Mouse (Mus musculus) embryo, embryonic 11 days (tissue): ENCODE measurements around the gene Gm2956.
"Not testable (repeated sequence)": the region's sequence is repeated elsewhere in the genome, so short reads cannot be mapped to it uniquely, and the experiment has no call there.

Experiments
- DNase-seq: peaks from one replicate; pipeline ENCODE4 v3.0.0-alpha.2; 2015

Gm2956 gene

DNA sequence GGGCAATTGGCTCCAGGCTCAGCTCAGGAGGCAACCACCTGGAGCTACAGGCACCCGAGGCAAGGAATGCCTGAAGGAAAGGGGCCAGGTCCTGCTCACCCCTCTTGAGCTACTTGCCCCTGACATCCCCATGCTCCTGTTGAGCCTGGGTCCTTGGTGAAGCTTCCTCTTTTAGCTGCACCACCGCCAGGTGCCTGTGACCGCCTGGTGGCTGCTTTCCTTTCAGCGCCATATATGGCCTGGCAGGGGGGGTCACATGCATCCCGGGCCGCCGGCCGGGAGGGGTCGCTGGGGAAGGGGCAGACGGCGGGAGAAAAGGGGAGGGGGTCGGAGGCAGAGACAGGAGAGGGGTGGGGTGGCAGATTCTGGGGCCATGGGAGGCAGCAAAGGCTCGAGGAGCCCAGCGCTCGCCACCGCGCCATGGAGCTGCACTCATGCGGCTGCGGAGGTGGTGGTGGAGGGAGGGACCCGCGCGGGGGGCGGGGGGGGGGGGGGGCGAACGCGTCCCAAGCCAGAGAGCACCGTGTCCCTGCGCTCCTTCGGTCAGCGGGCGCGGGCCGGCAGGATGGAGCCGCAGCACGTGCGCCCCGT is at the start of gene Gm2956:
Gene Gm2956 (plus strand): TSS at position 541 of the 591 bp plus-strand sequence.
- DNase-seq, result not testable (repeated sequence)

DNA sequence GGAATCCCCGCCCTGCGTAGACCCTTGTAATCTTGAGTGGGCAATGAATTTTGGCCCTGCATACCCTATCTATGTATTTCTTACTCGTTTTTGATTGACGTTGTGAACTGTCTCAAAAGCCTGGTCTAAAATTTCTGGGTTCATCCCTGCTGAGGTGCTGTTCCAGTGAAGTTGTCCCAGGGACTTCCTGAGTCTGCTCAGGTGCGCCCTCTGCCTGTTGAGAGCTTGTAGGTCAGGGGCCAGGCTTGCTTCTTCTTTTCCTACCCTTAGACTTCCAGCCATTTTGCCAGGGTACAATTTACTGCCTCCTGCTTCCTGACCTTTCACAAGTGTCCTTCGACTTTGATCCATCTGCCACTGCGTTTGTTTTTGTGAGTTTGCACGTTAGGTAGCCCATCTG is 979 bp downstream of the Gm2956 start:
- not testable (repeated sequence) for DNase-seq

DNA sequence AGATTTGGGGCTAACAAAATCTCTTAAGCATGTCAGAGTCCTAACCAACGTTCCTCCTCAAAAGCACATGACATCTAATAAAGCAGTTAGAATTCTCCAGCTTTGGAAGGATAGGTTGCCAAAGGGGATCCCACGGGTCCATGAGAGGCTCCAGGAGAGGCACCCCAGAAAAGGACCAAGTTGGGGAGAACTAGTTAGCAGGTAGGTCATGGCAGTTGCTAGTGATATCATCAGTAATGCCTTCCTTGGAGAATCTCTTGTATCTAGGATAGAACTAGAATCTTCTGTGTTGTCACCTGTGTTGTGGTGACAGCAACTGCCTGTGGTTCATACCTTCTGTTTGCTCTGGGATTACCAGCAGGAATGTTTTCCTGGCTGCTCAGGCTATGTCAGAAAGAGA is 62.4 kb downstream of the Gm2956 start, which contains the start of gene Gm10413:
Gene Gm10413 (plus strand): TSS at position 301 of the 400 bp plus-strand sequence.
- DNase-seq, result not testable (repeated sequence)
